Comparison of ENCODE assay signal across 16 mouse cellular contexts in the genomic region with DNA sequence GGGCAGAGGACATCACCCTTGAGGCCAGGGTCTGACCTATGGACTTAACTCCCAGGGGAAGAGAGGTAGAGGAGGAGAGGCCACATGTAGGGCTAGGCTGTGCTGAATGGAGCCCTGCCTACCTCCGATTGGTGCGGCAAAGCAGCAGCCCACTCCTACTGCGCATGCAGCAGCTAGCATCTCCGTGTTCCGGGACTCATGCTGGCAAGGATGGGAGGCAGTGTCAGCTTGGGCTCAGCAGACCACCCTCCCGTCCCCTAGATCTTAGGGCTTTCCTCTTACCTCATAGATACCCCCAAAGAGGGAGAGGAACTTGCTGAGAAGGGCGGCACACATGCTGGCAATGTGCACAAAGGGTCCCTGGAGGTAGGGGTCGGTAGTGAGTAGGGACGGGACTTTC. TPM values are rescaled to one million over a fixed set of nuclear protein-coding genes. Genes with fewer than 3 reads are reported as not detected.
"Had no signal": no experiment of that assay in that cellular context is flagged by ENCODE, and none has a peak within 500 bp of the region (broad histone marks: within the 10 kb centered on the region; RNA-seq: fewer than 3 reads in every experiment).

No protein-coding gene starts in this region.

- H3K4me3 ChIP-seq: limb, embryonic 12.5 days; lung, embryonic 15.5 days; midbrain, embryonic 15.5 days; neural tube, embryonic 12.5 days had no signal

- H3K27me3 ChIP-seq: limb, embryonic 12.5 days; lung, embryonic 15.5 days; midbrain, embryonic 15.5 days; neural tube, embryonic 12.5 days had no signal

- H3K9me3 ChIP-seq: limb, embryonic 12.5 days; lung, embryonic 15.5 days; midbrain, embryonic 15.5 days; neural tube, embryonic 12.5 days had no signal

- DNase-seq: kidney, adult 18-20 months; kidney, postnatal 10 days; layer of hippocampus, postnatal 36 days; lung, postnatal 36 days; retina, postnatal 1 day; right cerebral cortex, postnatal 4 days; spleen, adult 18-20 months; thymus, adult 18-20 months; thymus, postnatal 14 days had no signal

- H3K4me2 ChIP-seq: limb, embryonic 12.5 days; lung, embryonic 15.5 days; midbrain, embryonic 11.5 days; midbrain, embryonic 15.5 days had no signal

- H3K9ac ChIP-seq: limb, embryonic 12.5 days; lung, embryonic 15.5 days; midbrain, embryonic 15.5 days; neural tube, embryonic 12.5 days had no signal

- H3K27ac ChIP-seq: limb, embryonic 12.5 days; lung, embryonic 15.5 days; midbrain, embryonic 15.5 days; neural tube, embryonic 12.5 days had no signal

- ATAC-seq: midbrain, embryonic 15.5 days had no signal

RNA-seq across cellular contexts. Expression of a gene that starts 5.4 kb away (rescaled TPM):
- total RNA-seq: monocyte, adult 5-6 weeks had no signal

RNA-seq across cellular contexts. Expression of a gene that starts 19.1 kb away (rescaled TPM):
- total RNA-seq: megakaryocyte progenitor cell, adult 5-6 weeks had no signal

RNA-seq across cellular contexts. Expression of a gene that starts 20.7 kb away (rescaled TPM):
- total RNA-seq: megakaryocyte progenitor cell, adult 5-6 weeks; monocyte, adult 5-6 weeks had no signal

RNA-seq across cellular contexts. Expression of a gene that starts 22.1 kb away (rescaled TPM):
- total RNA-seq: megakaryocyte progenitor cell, adult 5-6 weeks; monocyte, adult 5-6 weeks had no signal
